Mouse (Mus musculus) stomach, embryonic 15.5 days (tissue): ENCODE measurements around the gene Cysrt1. TPM values are rescaled to one million over a fixed set of nuclear protein-coding genes. Genes with fewer than 3 reads are reported as not detected.
"Not testable (repeated sequence)": the region's sequence is repeated elsewhere in the genome, so short reads cannot be mapped to it uniquely, and the experiment has no call there.

ENCODE experiments used
- ATAC-seq: fragments of 200-750 bp; cut with Nextera tagmentation; 2 replicates; pipeline ENCODE4 v1.8.0; 2017; ENCODE audit warnings: low read depth, moderate number of reproducible peaks, moderate TSS enrichment; ENCODE audit not compliant: insufficient read depth, low FRiP score
- H3K27ac ChIP-seq: fragments of 300-500 bp; sonication (generic); 2 replicates; pipeline ENCODE4 v1.5.1; 2015; ENCODE audit warnings: mild to moderate bottlenecking, inconsistent platforms
- H3K27me3 ChIP-seq: fragments of 300-500 bp; sonication (generic); replicated peaks from 2 replicates; pipeline ENCODE4 v1.6.1; 2015; ENCODE audit warnings: inconsistent platforms
- H3K36me3 ChIP-seq: fragments of 300-500 bp; sonication (generic); 2 replicates; pipeline ENCODE4 v1.6.1; 2015; ENCODE audit warnings: inconsistent platforms
- H3K4me1 ChIP-seq: fragments of 300-500 bp; sonication (generic); 2 replicates; pipeline ENCODE4 v1.6.1; 2015; ENCODE audit warnings: inconsistent platforms
- H3K4me2 ChIP-seq: fragments of 300-500 bp; sonication (generic); 2 replicates; pipeline ENCODE4 v1.6.1; 2015; ENCODE audit warnings: mild to moderate bottlenecking, inconsistent platforms
- H3K4me3 ChIP-seq: fragments of 300-500 bp; sonication (generic); replicated peaks from 2 replicates; pipeline ENCODE4 v1.5.1; 2015; ENCODE audit warnings: inconsistent platforms
- H3K9ac ChIP-seq: fragments of 300-500 bp; sonication (generic); 2 replicates; pipeline ENCODE4 v1.6.1; 2015; ENCODE audit warnings: inconsistent platforms
- H3K9me3 ChIP-seq: fragments of 300-500 bp; sonication (generic); 2 replicates; pipeline ENCODE4 v1.6.1; 2016; ENCODE audit warnings: inconsistent platforms
- WGBS: fragments of 180-500 bp; shearing (Covaris S2); methylation state at CpG from one replicate; pipeline ENCODE4 v1.1.7; 2015; 5-methylcytosine and 5-hydroxymethylcytosine counted together
- polyA plus RNA-seq: library from polyadenylated mRNA; unstranded; fragments of >200 nt; fragmentation: Nextera tagmentation; extraction: Ambion mirVana; gene quantifications from 2 replicates; pipeline ENCODE4 v1.2.1, GENCODE M21; 2015

Cysrt1 gene
- polyA plus RNA-seq, 1 experiment from 2014 or later: 22.2 TPM

DNA sequence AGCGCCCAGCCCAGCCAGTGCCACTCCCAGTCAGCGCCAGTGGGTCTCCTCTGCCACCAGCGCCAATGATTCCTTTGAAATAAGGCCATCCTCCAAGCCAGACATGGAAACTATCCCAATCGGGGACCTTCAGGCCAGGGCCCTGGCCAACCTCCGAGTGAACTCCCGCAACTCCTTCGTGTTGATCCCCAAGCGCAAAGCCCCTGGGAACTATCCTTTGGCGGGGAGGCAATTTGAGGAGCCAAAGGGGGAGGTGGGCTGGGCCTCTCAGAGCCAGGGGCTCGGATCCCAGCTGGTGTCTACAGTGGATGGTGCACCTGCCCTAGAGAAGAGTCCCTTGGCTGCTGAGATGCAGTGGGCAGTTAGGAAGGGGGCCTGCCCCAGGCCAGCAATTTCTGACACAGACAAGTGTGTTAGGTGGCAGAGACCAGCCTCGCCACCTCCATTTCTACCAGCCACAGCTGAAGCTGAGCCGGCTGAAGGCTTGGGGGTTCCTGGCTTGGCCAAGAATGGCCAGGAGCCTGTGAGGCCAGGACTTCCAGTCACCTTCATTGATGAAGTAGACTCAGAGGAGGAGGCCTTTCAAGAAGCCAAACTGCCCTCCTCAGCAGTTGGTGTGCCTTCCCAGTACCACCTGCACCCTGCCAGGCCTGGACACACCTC is 21.5 kb upstream of the Cysrt1 start:
- Histone ChIP-seq H3K9me3 (no peaks in the 10 kb centered on the region), H3K4me2 (peak overlapping the region; percentile 84), H3K9ac (peak overlapping the region; percentile 27; the same call in 1 of the 2 replicates), H3K27me3 (peaks cover 5% of the 10 kb centered on the region; the same call in 1 of the 2 replicates), H3K4me3 (peak overlapping the region; percentile 74), H3K36me3 (no peaks in the 10 kb centered on the region), H3K27ac (no peak overlapping the region), H3K4me1 (peaks cover 41% of the 10 kb centered on the region)
- 24% methylated on average over 12 of the region's 12 CpGs for WGBS
- no peak for ATAC-seq

DNA sequence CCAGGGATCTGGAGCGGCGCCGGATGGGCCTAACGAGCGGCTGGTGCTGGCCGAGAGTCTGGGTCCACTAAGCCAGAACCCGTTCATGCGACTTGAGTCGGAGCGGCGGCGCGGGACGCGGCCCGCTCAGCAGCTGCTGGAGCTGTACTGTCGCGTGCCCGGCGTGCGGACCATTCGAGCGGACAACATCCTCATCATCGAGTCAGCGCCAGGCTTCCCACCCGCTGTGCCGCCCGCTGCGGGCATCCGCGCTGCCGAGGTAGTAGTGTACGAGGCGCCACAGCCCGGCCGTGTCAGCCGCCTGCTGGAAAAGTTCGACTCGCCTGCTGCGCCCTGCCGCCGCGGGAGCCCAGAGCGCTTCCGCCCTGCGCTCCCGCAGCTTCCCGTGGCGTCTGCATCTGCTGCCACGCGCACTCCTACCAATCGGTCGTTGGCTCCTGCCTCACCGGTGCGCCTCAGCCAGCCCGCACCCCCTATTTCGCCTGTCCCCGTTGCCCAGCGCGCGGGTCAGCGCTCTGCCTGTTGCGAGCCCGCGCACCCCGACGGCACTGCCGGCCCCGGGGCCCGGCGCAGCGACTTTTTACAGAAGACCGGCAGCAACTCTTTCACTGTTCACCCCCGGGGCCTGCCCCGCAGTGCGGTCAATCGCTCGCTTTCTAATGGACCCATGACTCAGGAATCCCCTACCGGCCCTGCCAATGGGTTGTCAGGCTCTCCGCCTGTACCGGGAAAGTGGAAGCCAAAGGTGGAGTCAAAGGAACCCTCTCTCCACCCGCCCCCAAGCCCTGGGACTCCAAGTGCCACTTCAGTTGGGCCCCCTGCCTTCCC is 20.8 kb upstream of the Cysrt1 start:
- Histone ChIP-seq H3K9me3 (no peaks in the 10 kb centered on the region), H3K4me1 (peaks cover 41% of the 10 kb centered on the region), H3K36me3 (no peaks in the 10 kb centered on the region), H3K9ac (peak overlapping the region; percentile 27; the same call in 1 of the 2 replicates), H3K4me3 (peak overlapping the region; percentile 74), H3K27ac (peak overlapping the region; percentile 48), H3K4me2 (peak overlapping the region; percentile 84), H3K27me3 (peaks cover 5% of the 10 kb centered on the region; the same call in 1 of the 2 replicates)
- under 1% methylated on average over 82 of the region's 82 CpGs for WGBS
- ATAC-seq: peak; percentile 2; the same call in 1 of the 2 replicates

DNA sequence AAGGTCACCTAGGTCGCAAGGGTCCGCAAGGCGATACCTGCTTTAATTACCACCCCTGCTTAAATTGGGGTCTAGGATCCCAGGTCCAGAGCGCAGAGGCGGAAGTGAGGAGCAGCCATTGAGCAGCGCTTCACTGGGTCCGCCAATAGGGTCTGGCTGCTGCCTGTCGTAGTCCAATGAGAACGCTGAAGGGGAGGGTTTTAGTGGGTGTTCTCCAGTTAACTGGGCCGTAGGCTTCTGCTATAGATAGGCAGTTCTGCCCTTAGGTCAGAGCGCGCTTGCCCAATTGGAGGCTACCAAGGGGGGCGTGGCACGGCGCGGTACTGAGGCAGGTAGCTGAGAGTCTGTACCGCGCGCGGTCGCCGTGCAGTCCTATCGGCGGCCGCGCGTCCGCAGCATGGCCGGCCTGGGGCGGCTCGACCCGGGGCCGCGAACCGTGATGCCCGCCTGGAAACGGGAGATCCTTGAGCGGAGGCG is 20.1 kb upstream of the Cysrt1 start, which contains the start of gene Tprn:
Gene Tprn (plus strand): TSS at position 328 of the 477 bp plus-strand sequence.
- WGBS: under 1% methylated on average over 39 of the region's 39 CpGs
- peak within 1 kb of the TSS; percentile 74 for H3K4me3 ChIP-seq
- no peaks in the 10 kb centered on the region for H3K36me3 ChIP-seq
- H3K9ac ChIP-seq: peak within 1 kb of the TSS; percentile 27; the same call in 1 of the 2 replicates
- H3K4me2 ChIP-seq: peak within 1 kb of the TSS; percentile 84
- peaks cover 37% of the 10 kb centered on the region for H3K4me1 ChIP-seq
- H3K27me3 ChIP-seq: peaks cover 5% of the 10 kb centered on the region; the same call in 1 of the 2 replicates
- peak; percentile 98 for ATAC-seq
- no peaks in the 10 kb centered on the region for H3K9me3 ChIP-seq
- peak within 1 kb of the TSS; percentile 77 for H3K27ac ChIP-seq

DNA sequence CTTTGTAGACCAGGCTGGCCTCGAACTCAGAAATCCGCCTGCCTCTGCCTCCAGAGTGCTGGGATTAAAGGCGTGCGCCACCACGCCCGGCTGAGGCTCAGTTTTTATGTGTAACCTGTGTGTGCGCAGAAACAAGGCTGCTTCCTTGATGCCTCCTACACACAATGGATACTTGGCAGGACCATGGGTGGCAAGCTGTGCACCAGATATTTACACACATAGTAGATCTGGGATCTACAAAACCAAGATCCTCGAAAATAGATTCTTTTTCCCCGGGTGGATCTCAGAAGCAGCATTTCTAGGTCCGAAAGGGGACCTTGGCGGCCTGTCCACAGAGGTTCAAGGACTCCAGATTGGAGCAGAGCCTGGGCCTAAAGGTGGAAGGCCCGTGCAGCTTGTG is 19.6 kb upstream of the Cysrt1 start:
- H3K36me3 ChIP-seq: no peaks in the 10 kb centered on the region
- H3K27ac ChIP-seq: peak overlapping the region; percentile 77
- H3K4me1 ChIP-seq: peaks cover 33% of the 10 kb centered on the region
- ATAC-seq: no peak
- H3K4me3 ChIP-seq: peak overlapping the region; percentile 74
- H3K27me3 ChIP-seq: peaks cover 5% of the 10 kb centered on the region; the same call in 1 of the 2 replicates
- no peak overlapping the region for H3K9ac ChIP-seq
- no peaks in the 10 kb centered on the region for H3K9me3 ChIP-seq
- peak overlapping the region; percentile 84 for H3K4me2 ChIP-seq
- 51% methylated on average over 12 of the region's 12 CpGs for WGBS

DNA sequence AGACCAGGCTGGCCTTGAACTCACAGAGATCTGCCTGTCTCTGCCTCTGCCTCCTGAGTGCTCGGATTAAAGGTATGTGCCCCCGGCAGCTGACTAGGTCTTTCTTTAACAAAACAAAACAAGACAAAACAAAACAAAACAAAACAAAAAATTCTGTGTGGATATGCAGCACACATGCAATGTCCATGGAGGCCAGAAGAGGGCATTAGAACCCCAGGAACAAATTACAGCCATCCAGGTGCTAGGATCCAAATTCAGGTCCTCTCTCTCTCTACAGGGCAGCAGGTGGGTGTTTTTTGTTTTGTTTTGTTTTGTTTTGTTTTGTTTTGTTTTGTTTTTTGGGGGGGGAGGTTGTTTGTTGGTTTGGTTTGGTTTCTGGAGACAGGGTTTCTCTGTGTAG is 16.6 kb upstream of the Cysrt1 start:
- ATAC-seq: no peak
- Histone ChIP-seq H3K4me1 (peaks cover 22% of the 10 kb centered on the region), H3K4me2 (no peak overlapping the region), H3K9me3 (no peaks in the 10 kb centered on the region), H3K9ac (no peak overlapping the region), H3K27ac (no peak overlapping the region), H3K36me3 (no peaks in the 10 kb centered on the region), H3K27me3 (peaks cover 4% of the 10 kb centered on the region; the same call in 1 of the 2 replicates), H3K4me3 (no peak overlapping the region)
- 50% methylated on average over 2 of the region's 2 CpGs for WGBS

DNA sequence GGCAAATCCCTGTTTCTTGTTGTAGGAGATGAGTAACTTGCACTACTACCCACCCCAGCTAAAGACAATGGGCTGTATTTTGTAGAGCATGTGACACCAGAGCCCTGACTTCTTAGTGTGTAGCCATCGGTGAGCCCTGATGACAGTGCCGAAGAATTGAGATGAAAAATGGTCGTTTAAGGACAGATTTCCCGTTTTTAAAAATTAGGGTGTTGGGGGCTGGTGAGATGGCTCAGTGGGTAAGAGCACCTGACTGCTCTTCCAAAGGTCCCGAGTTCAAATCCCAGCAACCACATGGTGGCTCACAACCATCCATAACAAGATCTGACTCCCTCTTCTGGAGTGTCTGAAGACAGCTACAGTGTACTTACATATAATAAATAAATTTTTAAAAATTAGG is 15.0 kb upstream of the Cysrt1 start:
- 86% methylated on average over 5 of the region's 5 CpGs for WGBS
- H3K27ac ChIP-seq, ATAC-seq, H3K9me3 ChIP-seq, H3K4me2 ChIP-seq, H3K4me3 ChIP-seq, H3K27me3 ChIP-seq, H3K9ac ChIP-seq, H3K36me3 ChIP-seq: not testable (repeated sequence)
- peaks cover 14% of the 10 kb centered on the region for H3K4me1 ChIP-seq

DNA sequence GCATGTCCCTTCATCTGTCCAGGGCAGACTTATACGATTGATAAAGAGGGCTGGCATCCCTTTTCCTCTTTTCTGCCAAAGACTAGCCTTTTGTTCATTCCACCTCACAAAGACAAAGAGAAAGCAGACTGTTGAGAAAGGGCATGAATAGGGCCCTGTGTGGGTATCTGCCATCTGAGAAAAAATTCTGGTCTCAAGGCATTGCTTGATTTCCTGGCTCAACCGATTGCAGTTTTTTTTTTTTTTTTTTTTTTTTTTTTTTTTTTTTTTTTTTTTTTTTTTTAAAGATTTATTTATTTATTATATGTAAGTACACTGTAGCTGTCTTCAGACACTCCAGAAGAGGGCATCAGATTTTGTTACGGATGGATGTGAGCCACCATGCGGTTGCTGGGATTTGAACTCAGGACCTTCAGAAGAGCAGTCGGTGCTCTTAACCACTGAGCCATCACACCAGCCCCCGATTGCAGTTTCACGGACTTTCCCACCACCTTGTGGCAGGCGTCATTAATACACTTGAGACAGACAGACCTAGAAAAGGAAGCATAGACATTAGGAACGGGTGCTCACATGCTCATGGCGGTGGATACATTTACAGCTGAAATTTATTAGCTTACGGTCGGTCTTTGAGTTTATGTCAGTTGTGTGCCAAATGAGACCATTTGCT is 14.3 kb upstream of the Cysrt1 start:
- Histone ChIP-seq H3K4me1 (peaks cover 14% of the 10 kb centered on the region), H3K4me3 (peak overlapping the region; percentile 92), H3K9ac (0 out of 2 replicates have a peak overlapping the region, but pooled peaks have one; percentile 86), H3K4me2 (peak overlapping the region; percentile 96)
- H3K27ac ChIP-seq, H3K9me3 ChIP-seq, H3K27me3 ChIP-seq, H3K36me3 ChIP-seq, ATAC-seq: not testable (repeated sequence)
- 57% methylated on average over 12 of the region's 12 CpGs for WGBS

DNA sequence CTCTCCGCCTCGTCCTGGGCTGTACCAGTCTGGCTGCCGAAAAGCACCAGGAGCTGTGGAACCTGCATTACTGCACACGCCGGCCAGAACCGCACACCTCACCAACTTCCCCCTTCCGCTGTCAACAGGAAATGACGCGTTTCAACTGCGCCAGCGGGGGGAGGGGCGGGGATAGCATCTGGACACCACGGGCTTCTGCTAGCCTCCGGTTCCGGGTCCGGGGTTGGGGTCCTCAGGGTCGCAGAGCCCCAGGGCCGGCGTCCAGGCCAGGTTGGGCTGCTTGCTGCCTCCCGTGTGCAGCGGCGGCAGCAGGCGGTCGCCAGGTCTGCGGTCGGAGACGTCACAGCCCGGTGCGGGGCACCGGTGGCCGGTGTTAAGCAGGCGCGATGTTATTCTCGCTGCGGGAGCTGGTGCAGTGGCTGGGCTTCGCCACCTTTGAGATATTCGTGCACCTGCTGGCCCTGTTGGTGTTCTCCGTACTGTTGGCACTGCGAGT is 13.1 kb upstream of the Cysrt1 start, which contains the start of gene Tmem203:
Gene Tmem203 (plus strand): TSS at position 156 of the 496 bp plus-strand sequence.
- ATAC-seq: peak; percentile 86
- H3K9me3 ChIP-seq: no peaks in the 10 kb centered on the region
- 0% methylated on average over 39 of the region's 39 CpGs for WGBS
- H3K4me2 ChIP-seq: peak within 1 kb of the TSS; percentile 96
- peak within 1 kb of the TSS; percentile 86 for H3K9ac ChIP-seq
- peaks cover 14% of the 10 kb centered on the region for H3K4me1 ChIP-seq
- peak within 1 kb of the TSS; percentile 75 for H3K27ac ChIP-seq
- peak within 1 kb of the TSS; percentile 92 for H3K4me3 ChIP-seq
- peaks cover 15% of the 10 kb centered on the region; the same call in 1 of the 2 replicates for H3K36me3 ChIP-seq
- no peaks in the 10 kb centered on the region for H3K27me3 ChIP-seq

DNA sequence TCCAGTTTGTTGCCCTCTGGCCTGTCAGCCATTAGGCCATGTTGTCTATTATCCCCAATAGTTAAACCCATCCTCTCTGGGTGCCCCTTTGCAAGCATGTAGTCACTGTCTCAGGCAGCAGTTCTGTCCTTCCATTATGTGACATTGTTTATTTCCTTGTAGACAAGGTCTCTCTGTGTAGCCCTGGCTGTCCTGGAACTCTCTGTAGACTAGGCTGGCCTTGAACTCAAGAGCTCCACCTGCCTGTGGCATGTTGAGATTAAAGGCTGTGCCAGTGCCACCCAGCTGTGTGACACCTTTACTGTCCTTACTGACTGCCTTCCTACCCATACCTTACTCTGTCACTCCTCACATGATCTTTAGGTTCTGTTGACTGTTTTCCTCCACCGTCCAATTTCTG is 10.1 kb upstream of the Cysrt1 start:
- 66% methylated on average over 1 of the region's 1 CpGs for WGBS
- H3K27me3 ChIP-seq: no peaks in the 10 kb centered on the region
- H3K27ac ChIP-seq: no peak overlapping the region
- H3K36me3 ChIP-seq: peaks cover 38% of the 10 kb centered on the region; the same call in 1 of the 2 replicates
- no peaks in the 10 kb centered on the region for H3K9me3 ChIP-seq
- no peak for ATAC-seq
- H3K9ac ChIP-seq: no peak overlapping the region
- no peak overlapping the region for H3K4me2 ChIP-seq
- H3K4me3 ChIP-seq: no peak overlapping the region
- H3K4me1 ChIP-seq: peaks cover 14% of the 10 kb centered on the region

DNA sequence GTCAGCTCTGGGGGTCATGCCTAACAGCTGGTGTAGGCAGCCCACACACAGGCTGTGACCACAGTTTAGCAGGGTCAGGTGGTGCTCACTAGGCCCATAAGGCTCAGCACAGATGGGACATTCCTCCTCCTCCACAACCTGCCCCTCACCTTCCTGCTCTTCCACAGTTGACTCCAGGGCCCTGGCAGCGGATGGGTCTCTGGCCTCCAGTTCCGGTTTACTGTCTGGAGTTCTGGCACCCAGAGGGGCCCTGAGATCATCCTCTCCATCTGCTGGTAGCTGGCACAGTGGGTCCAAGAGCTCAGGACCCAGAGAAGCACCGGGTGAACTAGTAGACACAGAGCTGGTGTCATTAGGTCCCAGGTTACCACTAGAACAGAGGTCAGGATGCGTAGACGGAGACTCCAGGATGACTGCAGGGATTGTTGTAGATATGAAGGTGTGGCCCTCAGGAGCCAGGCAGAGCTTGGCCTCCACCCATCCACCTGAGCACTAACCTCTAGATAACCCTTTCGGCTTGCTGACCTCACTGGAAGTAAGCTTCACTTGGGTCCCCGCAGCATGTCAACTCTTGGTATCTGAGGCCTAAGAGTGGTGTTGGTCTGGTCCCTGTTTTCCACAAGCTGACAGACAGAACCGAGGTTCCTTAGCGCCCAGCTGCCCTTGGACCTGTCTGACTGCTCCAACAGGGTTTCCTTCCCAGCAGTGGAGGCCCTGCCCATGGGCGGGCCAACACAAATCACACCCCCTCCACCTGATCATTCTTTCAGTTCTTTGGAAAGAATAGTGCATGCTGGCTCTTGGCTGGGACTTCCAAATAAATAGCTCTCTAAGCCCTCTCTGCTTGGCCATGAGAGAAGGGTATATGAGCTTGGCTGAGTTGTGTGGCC is 4.2 kb upstream of the Cysrt1 start, which contains the start of gene AL732309.1:
Gene AL732309.1 (minus strand): TSS at position 681 of the 890 bp plus-strand sequence.
- Histone ChIP-seq H3K9ac (no peak within 1 kb of the TSS), H3K4me2 (no peak within 1 kb of the TSS), H3K4me1 (peaks cover 13% of the 10 kb centered on the region; the same call in 1 of the 2 replicates), H3K27ac (no peak within 1 kb of the TSS; the same call in 1 of the 2 replicates), H3K36me3 (peaks cover 31% of the 10 kb centered on the region; the same call in 1 of the 2 replicates), H3K27me3 (0 out of 2 replicates have a peak, but pooled peaks cover 19% of the 10 kb centered on the region), H3K4me3 (no peak within 1 kb of the TSS), H3K9me3 (no peaks in the 10 kb centered on the region)
- peak; percentile 63 for ATAC-seq
- 79% methylated on average over 10 of the region's 10 CpGs for WGBS
